Mouse (Mus musculus) midbrain, embryonic 14.5 days (tissue): ENCODE measurements at regions not wholly inside any gene's neighbourhood (a gene's known extent, or its start where the extent isn't known, plus 50 kb on each side); places are given as distances from the start of the nearest gene placed in this dataset.

Experiments
- ATAC-seq: fragments of 200-750 bp; cut with Nextera tagmentation; 2 replicates; pipeline ENCODE4 v1.8.0; 2017; ENCODE audit warnings: moderate number of reproducible peaks, moderate library complexity; ENCODE audit not compliant: low FRiP score, low TSS enrichment
- DNase-seq: peaks from one replicate; pipeline ENCODE4 v3.0.0-alpha.2; 2015
- H3K27ac ChIP-seq: fragments of 300-500 bp; sonication (generic); replicated peaks from 2 replicates; pipeline ENCODE4 v1.5.1; 2014; ENCODE audit warnings: mild to moderate bottlenecking, low read depth, low read length, moderate library complexity
- H3K27me3 ChIP-seq: fragments of 300-500 bp; sonication (generic); 2 replicates; pipeline ENCODE4 v1.6.1; 2014; ENCODE audit warnings: low read length, control low read depth, mixed read lengths; ENCODE audit not compliant: control insufficient read depth, insufficient read depth
- H3K36me3 ChIP-seq: fragments of 300-500 bp; sonication (generic); 2 replicates; pipeline ENCODE4 v1.6.1; 2014; ENCODE audit warnings: low read length, control low read depth; ENCODE audit not compliant: control insufficient read depth, insufficient read depth
- H3K4me1 ChIP-seq: fragments of 300-500 bp; sonication (generic); 2 replicates; pipeline ENCODE4 v1.6.1; 2014; ENCODE audit warnings: mild to moderate bottlenecking, antibody characterized with exemption, low read length, control low read depth; ENCODE audit not compliant: control insufficient read depth, insufficient read depth
- H3K4me2 ChIP-seq: fragments of 300-500 bp; sonication (generic); 2 replicates; pipeline ENCODE4 v1.6.1; 2014; ENCODE audit warnings: mild to moderate bottlenecking, low read length, moderate library complexity
- H3K4me3 ChIP-seq: fragments of 300-500 bp; sonication (generic); replicated peaks from 2 replicates; pipeline ENCODE4 v1.5.1; 2014; ENCODE audit warnings: low read depth, low read length
- H3K9ac ChIP-seq: fragments of 300-500 bp; sonication (generic); replicated peaks from 2 replicates; pipeline ENCODE4 v1.6.1; 2014; ENCODE audit warnings: mild to moderate bottlenecking, low read length, moderate library complexity
- H3K9me3 ChIP-seq: fragments of 300-500 bp; sonication (generic); 2 replicates; pipeline ENCODE4 v1.6.1; 2016; ENCODE audit warnings: low read length, control low read depth, mixed read lengths; ENCODE audit not compliant: control insufficient read depth
- WGBS: fragments of 180-500 bp; shearing (Covaris S2); extraction: QIAGEN DNeasy Blood & Tissue Kit; methylation state at CpG from one replicate; pipeline ENCODE4 v1.1.7; 2014; 5-methylcytosine and 5-hydroxymethylcytosine counted together

- Histone ChIP-seq H3K4me1 (no peaks in the 10 kb centered on the region), H3K36me3 (no peaks in the 10 kb centered on the region), H3K27me3 (no peaks in the 10 kb centered on the region), H3K4me3 (no peak overlapping the region), H3K27ac (no peak overlapping the region), H3K4me2 (no peak overlapping the region), H3K9ac (no peak overlapping the region), H3K9me3 (0 out of 2 replicates have a peak, but pooled peaks cover 3% of the 10 kb centered on the region)
- WGBS = 91% methylated on average over 4 of the region's 4 CpGs
- no peak for ATAC-seq
- DNase-seq = no peak
These were observed 168.9 kb upstream of the Plcxd3 start for GRCm38 (mm10) chr15:4206371-4206770.

GRCm38 (mm10) chr15:4213371-4213770 lies 161.9 kb upstream of the Plcxd3 start:
- no peak for DNase-seq
- H3K4me2 ChIP-seq = no peak overlapping the region
- no peak overlapping the region for H3K9ac ChIP-seq
- H3K4me3 ChIP-seq = no peak overlapping the region
- ATAC-seq = no peak
- 66% methylated on average over 3 of the region's 3 CpGs for WGBS
- no peaks in the 10 kb centered on the region for H3K4me1 ChIP-seq
- H3K9me3 ChIP-seq = no peaks in the 10 kb centered on the region
- no peak overlapping the region for H3K27ac ChIP-seq
- no peaks in the 10 kb centered on the region for H3K27me3 ChIP-seq
- H3K36me3 ChIP-seq = no peaks in the 10 kb centered on the region

DNA sequence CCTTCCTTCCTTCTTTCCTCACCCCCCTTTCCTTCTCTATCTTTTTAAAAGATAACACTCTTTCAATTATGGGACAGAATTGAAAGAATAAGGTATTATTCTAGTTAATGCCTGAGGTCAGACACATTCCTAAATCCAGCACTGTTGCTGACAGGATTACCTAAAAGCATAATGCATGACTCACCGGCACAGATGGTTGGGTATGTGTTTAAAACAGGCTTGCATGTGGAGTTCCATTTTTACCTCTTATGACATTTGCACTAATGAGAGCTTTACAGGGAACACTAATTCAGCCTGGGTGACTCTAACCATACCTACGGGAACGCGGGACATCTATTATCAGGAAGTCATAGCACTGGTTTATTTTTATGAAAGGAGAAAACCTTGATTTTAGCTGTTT lies 156.2 kb upstream of the Plcxd3 start:
- no peak for DNase-seq
- no peak overlapping the region for H3K4me3 ChIP-seq
- H3K4me2 ChIP-seq = no peak overlapping the region
- no peak overlapping the region for H3K27ac ChIP-seq
- no peak for ATAC-seq
- 85% methylated on average over 4 of the region's 4 CpGs for WGBS
- no peaks in the 10 kb centered on the region for H3K27me3 ChIP-seq
- no peaks in the 10 kb centered on the region for H3K9me3 ChIP-seq
- no peaks in the 10 kb centered on the region for H3K36me3 ChIP-seq
- no peaks in the 10 kb centered on the region for H3K4me1 ChIP-seq
- no peak overlapping the region for H3K9ac ChIP-seq

DNA sequence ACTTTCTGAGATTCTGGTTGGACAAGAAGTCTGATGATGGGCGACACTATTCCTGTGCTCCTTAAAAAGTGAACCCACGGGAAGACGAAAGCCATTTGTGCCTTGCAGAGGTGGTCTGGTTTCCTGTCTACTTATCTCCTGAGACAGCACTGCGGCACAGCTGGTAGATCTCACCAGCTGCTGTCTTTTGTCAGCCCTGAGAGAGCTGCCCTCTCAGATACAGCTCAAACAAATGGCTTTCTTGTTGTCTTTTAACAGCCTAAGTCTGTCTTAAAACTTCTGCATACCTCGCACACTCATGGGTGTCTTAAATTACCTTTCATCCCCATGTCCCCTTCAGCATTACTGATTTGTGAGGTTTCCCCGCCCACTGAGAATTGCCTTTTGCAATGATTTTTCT lies 147.2 kb upstream of the Plcxd3 start:
- WGBS = 80% methylated on average over 6 of the region's 6 CpGs

GRCm38 (mm10) chr15:4240649-4241048 lies 134.6 kb upstream of the Plcxd3 start:
- H3K36me3 ChIP-seq = no peaks in the 10 kb centered on the region
- H3K9me3 ChIP-seq = no peaks in the 10 kb centered on the region
- no peak overlapping the region for H3K4me2 ChIP-seq
- no peak overlapping the region for H3K9ac ChIP-seq
- WGBS = 86% methylated on average over 2 of the region's 2 CpGs
- H3K27me3 ChIP-seq = no peaks in the 10 kb centered on the region
- ATAC-seq = no peak
- no peak for DNase-seq
- H3K4me3 ChIP-seq = no peak overlapping the region
- H3K4me1 ChIP-seq = no peaks in the 10 kb centered on the region
- H3K27ac ChIP-seq = no peak overlapping the region

More for the DNA sequence above, 147.2 kb upstream of the Plcxd3 start:
- DNase-seq = no peak
- Histone ChIP-seq H3K9ac (no peak overlapping the region), H3K27me3 (no peaks in the 10 kb centered on the region), H3K36me3 (no peaks in the 10 kb centered on the region), H3K9me3 (no peaks in the 10 kb centered on the region), H3K4me2 (no peak overlapping the region), H3K27ac (no peak overlapping the region), H3K4me3 (no peak overlapping the region), H3K4me1 (no peaks in the 10 kb centered on the region)
- ATAC-seq = no peak

GRCm38 (mm10) chr15:4247637-4248136 lies 127.6 kb upstream of the Plcxd3 start:
- WGBS = 90% methylated on average over 1 of the region's 1 CpGs
- DNase-seq (no peak), ATAC-seq (no peak)
- no peak overlapping the region for H3K9ac ChIP-seq
- no peaks in the 10 kb centered on the region for H3K4me1 ChIP-seq
- no peaks in the 10 kb centered on the region for H3K9me3 ChIP-seq
- no peak overlapping the region for H3K27ac ChIP-seq
- no peak overlapping the region for H3K4me2 ChIP-seq
- no peaks in the 10 kb centered on the region for H3K27me3 ChIP-seq
- H3K4me3 ChIP-seq = no peak overlapping the region
- no peaks in the 10 kb centered on the region for H3K36me3 ChIP-seq

DNA sequence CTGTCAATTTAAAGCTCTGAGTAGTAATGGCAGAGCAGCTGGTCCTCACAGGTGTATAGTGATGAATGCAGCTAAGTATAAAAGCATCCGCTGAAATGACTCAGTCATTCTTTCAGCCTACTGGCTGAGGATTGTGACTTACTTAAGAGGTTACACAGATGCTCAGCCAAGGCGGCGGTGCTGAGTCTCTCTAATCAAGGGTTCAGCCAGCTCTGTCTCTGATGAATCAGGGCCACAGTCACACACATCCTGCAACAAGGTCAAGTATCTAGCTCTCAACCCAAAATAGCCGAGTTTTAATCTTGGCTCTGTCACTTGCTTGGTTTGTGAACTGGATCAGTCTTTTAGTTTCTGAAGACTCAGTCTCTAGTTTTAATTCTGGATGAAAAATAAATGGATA lies 110.7 kb upstream of the Plcxd3 start:
- Histone ChIP-seq H3K9ac (no peak overlapping the region), H3K4me3 (no peak overlapping the region), H3K4me2 (no peak overlapping the region), H3K4me1 (no peaks in the 10 kb centered on the region), H3K9me3 (no peaks in the 10 kb centered on the region), H3K36me3 (no peaks in the 10 kb centered on the region), H3K27me3 (no peaks in the 10 kb centered on the region), H3K27ac (no peak overlapping the region)
- no peak for DNase-seq
- WGBS = 94% methylated on average over 4 of the region's 4 CpGs
- no peak for ATAC-seq

DNA sequence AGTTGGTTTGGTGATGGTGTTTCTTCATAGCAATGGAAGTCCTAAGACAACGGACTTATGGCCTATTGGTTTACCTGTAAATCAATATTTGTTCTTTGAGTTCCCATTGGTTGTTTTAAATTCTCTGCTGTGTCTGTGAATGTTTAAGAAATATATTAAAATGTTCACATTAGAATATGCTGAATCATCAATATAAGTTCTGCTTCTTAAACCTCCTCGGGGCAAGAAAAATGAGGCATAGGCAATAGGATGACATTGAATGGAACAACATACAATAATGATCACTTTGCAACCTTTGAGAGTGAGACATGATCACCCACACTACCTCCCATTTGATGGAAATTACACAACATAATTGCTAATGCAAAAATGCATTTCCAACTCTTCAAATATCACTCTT lies 105.5 kb upstream of the Plcxd3 start:
- no peaks in the 10 kb centered on the region for H3K36me3 ChIP-seq
- no peak for DNase-seq
- 93% methylated on average over 2 of the region's 2 CpGs for WGBS
- H3K9ac ChIP-seq = no peak overlapping the region
- H3K4me3 ChIP-seq = no peak overlapping the region
- ATAC-seq = no peak
- no peaks in the 10 kb centered on the region for H3K9me3 ChIP-seq
- no peak overlapping the region for H3K27ac ChIP-seq
- no peak overlapping the region for H3K4me2 ChIP-seq
- H3K27me3 ChIP-seq = no peaks in the 10 kb centered on the region
- no peaks in the 10 kb centered on the region for H3K4me1 ChIP-seq

- no peaks in the 10 kb centered on the region for H3K27me3 ChIP-seq
- H3K4me2 ChIP-seq = no peak overlapping the region
- H3K4me3 ChIP-seq = no peak overlapping the region
- no peak overlapping the region for H3K27ac ChIP-seq
- H3K36me3 ChIP-seq = no peaks in the 10 kb centered on the region
- no peak for DNase-seq
- H3K9ac ChIP-seq = no peak overlapping the region
- H3K9me3 ChIP-seq = no peaks in the 10 kb centered on the region
- H3K4me1 ChIP-seq = no peaks in the 10 kb centered on the region
- 87% methylated on average over 2 of the region's 2 CpGs for WGBS
- no peak for ATAC-seq
These were observed 98.3 kb upstream of the Plcxd3 start for GRCm38 (mm10) chr15:4277011-4277410.
